Mouse (Mus musculus): ENCODE measurements around the gene Gpc5. TPM values are rescaled to one million over a fixed set of nuclear protein-coding genes. Genes with fewer than 3 reads are reported as not detected.

Gene Gpc5
- polyA plus RNA-seq, 1 experiment from 2014 or later: 5.5 TPM

- Histone ChIP-seq H3K9ac (replicated peaks; ENCODE audit: low read length) (no peak overlapping the region), H3K27me3 (ENCODE audit: control insufficient read depth, insufficient read depth, low read length) (no peaks in the 10 kb centered on the region), H3K4me1 (ENCODE audit: control insufficient read depth, insufficient read depth, low read length) (no peaks in the 10 kb centered on the region), H3K9me3 (ENCODE audit: control insufficient read depth, low read length) (no peaks in the 10 kb centered on the region), H3K27ac (replicated peaks; ENCODE audit: low read depth, low read length) (no peak overlapping the region), H3K4me3 (replicated peaks; ENCODE audit: low read depth, low read length) (no peak overlapping the region), H3K4me2 (ENCODE audit: low read length) (no peak overlapping the region), H3K36me3 (ENCODE audit: control insufficient read depth, insufficient read depth, low read length) (no peaks in the 10 kb centered on the region)
- WGBS: 94% methylated on average over 3 of the region's 3 CpGs
- DNase-seq (no peak), ATAC-seq (ENCODE audit: low FRiP score, low TSS enrichment) (no peak)
These were observed 1116.6 kb downstream of the Gpc5 start for GRCm38 (mm10) chr14:116208581-116208980.

- no peak for ATAC-seq (ENCODE audit: low FRiP score, low TSS enrichment)
- Histone ChIP-seq H3K27ac (replicated peaks; ENCODE audit: low read depth, low read length) (no peak overlapping the region), H3K27me3 (ENCODE audit: control insufficient read depth, insufficient read depth, low read length) (no peaks in the 10 kb centered on the region), H3K4me3 (replicated peaks; ENCODE audit: low read depth, low read length) (no peak overlapping the region), H3K4me2 (ENCODE audit: low read length) (no peak overlapping the region), H3K36me3 (ENCODE audit: control insufficient read depth, insufficient read depth, low read length) (no peaks in the 10 kb centered on the region), H3K9me3 (ENCODE audit: control insufficient read depth, low read length) (no peaks in the 10 kb centered on the region), H3K9ac (replicated peaks; ENCODE audit: low read length) (no peak overlapping the region), H3K4me1 (ENCODE audit: control insufficient read depth, insufficient read depth, low read length) (no peaks in the 10 kb centered on the region)
- 76% methylated on average over 5 of the region's 5 CpGs for WGBS
- DNase-seq: no peak
These were observed 1117.0 kb downstream of the Gpc5 start for GRCm38 (mm10) chr14:116209045-116209444.

- Histone ChIP-seq H3K36me3 (ENCODE audit: control insufficient read depth, insufficient read depth, low read length) (no peaks in the 10 kb centered on the region), H3K4me2 (ENCODE audit: low read length) (no peak overlapping the region), H3K27me3 (ENCODE audit: control insufficient read depth, insufficient read depth, low read length) (no peaks in the 10 kb centered on the region), H3K4me3 (replicated peaks; ENCODE audit: low read depth, low read length) (no peak overlapping the region), H3K27ac (replicated peaks; ENCODE audit: low read depth, low read length) (no peak overlapping the region), H3K9ac (replicated peaks; ENCODE audit: low read length) (no peak overlapping the region), H3K4me1 (ENCODE audit: control insufficient read depth, insufficient read depth, low read length) (no peaks in the 10 kb centered on the region), H3K9me3 (ENCODE audit: control insufficient read depth, low read length) (no peaks in the 10 kb centered on the region)
- ATAC-seq (ENCODE audit: low FRiP score, low TSS enrichment): no peak
- 93% methylated on average over 6 of the region's 6 CpGs for WGBS
- no peak for DNase-seq
These were observed 1118.3 kb downstream of the Gpc5 start for GRCm38 (mm10) chr14:116210304-116210703.

DNA sequence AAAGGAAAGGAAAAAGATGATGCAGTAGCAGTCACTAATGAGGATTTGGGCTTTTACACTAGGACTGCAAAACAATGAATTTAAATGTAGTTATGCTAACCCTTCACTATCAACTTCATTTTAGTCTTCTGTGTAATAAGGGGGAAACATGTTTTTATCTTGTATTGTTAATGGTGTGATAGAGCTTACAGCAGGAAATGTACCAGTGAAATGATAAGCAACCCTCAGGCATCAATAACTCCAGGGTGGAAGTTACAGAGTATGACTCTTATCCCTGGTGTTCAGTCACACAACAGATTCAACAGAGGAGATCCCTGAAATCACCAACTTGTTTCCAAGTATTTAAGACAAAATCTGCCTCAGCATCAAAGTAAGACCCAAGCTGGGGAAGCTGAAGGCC lies 1120.0 kb downstream of the Gpc5 start:
- ATAC-seq (ENCODE audit: low FRiP score, low TSS enrichment) (no peak), DNase-seq (no peak)
- Histone ChIP-seq H3K4me1 (ENCODE audit: control insufficient read depth, insufficient read depth, low read length) (no peaks in the 10 kb centered on the region), H3K36me3 (ENCODE audit: control insufficient read depth, insufficient read depth, low read length) (no peaks in the 10 kb centered on the region), H3K27me3 (ENCODE audit: control insufficient read depth, insufficient read depth, low read length) (no peaks in the 10 kb centered on the region), H3K4me2 (ENCODE audit: low read length) (no peak overlapping the region), H3K27ac (replicated peaks; ENCODE audit: low read depth, low read length) (no peak overlapping the region), H3K9ac (replicated peaks; ENCODE audit: low read length) (no peak overlapping the region), H3K9me3 (ENCODE audit: control insufficient read depth, low read length) (no peaks in the 10 kb centered on the region), H3K4me3 (replicated peaks; ENCODE audit: low read depth, low read length) (no peak overlapping the region)

GRCm38 (mm10) chr14:116258126-116258525 lies 1166.1 kb downstream of the Gpc5 start:
- Histone ChIP-seq H3K27me3 (ENCODE audit: control insufficient read depth, insufficient read depth, low read length) (no peaks in the 10 kb centered on the region), H3K36me3 (ENCODE audit: control insufficient read depth, insufficient read depth, low read length) (no peaks in the 10 kb centered on the region), H3K4me2 (ENCODE audit: low read length) (no peak overlapping the region), H3K9me3 (ENCODE audit: control insufficient read depth, low read length) (no peaks in the 10 kb centered on the region), H3K4me3 (replicated peaks; ENCODE audit: low read depth, low read length) (no peak overlapping the region), H3K27ac (replicated peaks; ENCODE audit: low read depth, low read length) (no peak overlapping the region), H3K4me1 (ENCODE audit: control insufficient read depth, insufficient read depth, low read length) (no peaks in the 10 kb centered on the region), H3K9ac (replicated peaks; ENCODE audit: low read length) (no peak overlapping the region)
- ATAC-seq (ENCODE audit: low FRiP score, low TSS enrichment) (no peak), DNase-seq (no peak)
- WGBS: 95% methylated on average over 1 of the region's 1 CpGs

DNA sequence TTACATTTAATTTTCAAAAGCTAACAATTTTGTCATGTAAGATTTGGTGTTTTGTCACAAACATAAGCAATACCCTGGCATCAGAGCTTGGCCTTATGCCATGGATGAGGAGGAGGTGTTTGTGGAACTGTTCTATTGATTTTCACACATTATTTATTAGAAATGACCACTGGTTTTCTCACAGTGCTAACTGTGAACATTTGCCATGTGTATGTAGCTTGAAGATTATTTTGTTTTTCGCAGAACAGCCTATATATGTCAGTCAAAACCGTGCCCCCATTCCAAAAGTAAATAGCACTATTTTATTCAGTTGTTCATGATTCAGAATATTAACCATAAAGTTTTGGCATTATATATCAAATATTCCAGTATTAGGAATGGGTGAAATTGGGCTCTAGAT lies 1216.5 kb downstream of the Gpc5 start:
- Histone ChIP-seq H3K4me3 (replicated peaks; ENCODE audit: low read depth, low read length) (no peak overlapping the region), H3K27me3 (ENCODE audit: control insufficient read depth, insufficient read depth, low read length) (no peaks in the 10 kb centered on the region), H3K4me1 (ENCODE audit: control insufficient read depth, insufficient read depth, low read length) (no peaks in the 10 kb centered on the region), H3K9ac (replicated peaks; ENCODE audit: low read length) (no peak overlapping the region), H3K4me2 (ENCODE audit: low read length) (no peak overlapping the region), H3K27ac (replicated peaks; ENCODE audit: low read depth, low read length) (no peak overlapping the region), H3K36me3 (ENCODE audit: control insufficient read depth, insufficient read depth, low read length) (no peaks in the 10 kb centered on the region), H3K9me3 (ENCODE audit: control insufficient read depth, low read length) (no peaks in the 10 kb centered on the region)
- 92% methylated on average over 2 of the region's 2 CpGs for whole genome bisulfite sequencing
- DNase-seq (no peak), ATAC-seq (ENCODE audit: low FRiP score, low TSS enrichment) (no peak)

DNA sequence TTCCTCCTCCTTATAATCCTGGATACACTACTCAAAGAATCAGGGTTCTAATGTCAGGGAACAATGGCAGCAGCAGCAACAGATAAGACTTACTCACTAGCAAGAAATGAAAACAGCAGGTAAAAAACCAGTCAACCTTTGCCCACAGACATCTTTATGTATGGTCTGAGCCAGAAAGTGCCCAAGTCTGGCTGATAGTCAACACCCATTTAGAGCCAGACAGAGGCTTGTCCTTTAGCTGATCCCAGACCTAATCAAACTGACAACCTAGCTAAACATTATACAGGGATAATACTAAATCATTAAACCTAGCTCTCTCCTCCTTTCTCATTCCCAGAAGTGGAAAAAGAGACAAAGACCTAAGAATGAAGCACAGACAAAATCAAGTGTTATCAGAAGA lies 1225.5 kb downstream of the Gpc5 start:
- Histone ChIP-seq H3K27me3 (ENCODE audit: control insufficient read depth, insufficient read depth, low read length) (no peaks in the 10 kb centered on the region), H3K4me2 (ENCODE audit: low read length) (no peak overlapping the region), H3K4me3 (replicated peaks; ENCODE audit: low read depth, low read length) (no peak overlapping the region), H3K36me3 (ENCODE audit: control insufficient read depth, insufficient read depth, low read length) (no peaks in the 10 kb centered on the region), H3K4me1 (ENCODE audit: control insufficient read depth, insufficient read depth, low read length) (no peaks in the 10 kb centered on the region), H3K9ac (replicated peaks; ENCODE audit: low read length) (no peak overlapping the region), H3K27ac (replicated peaks; ENCODE audit: low read depth, low read length) (no peak overlapping the region), H3K9me3 (ENCODE audit: control insufficient read depth, low read length) (no peaks in the 10 kb centered on the region)
- ATAC-seq (ENCODE audit: low FRiP score, low TSS enrichment): no peak
- no peak for DNase-seq

DNA sequence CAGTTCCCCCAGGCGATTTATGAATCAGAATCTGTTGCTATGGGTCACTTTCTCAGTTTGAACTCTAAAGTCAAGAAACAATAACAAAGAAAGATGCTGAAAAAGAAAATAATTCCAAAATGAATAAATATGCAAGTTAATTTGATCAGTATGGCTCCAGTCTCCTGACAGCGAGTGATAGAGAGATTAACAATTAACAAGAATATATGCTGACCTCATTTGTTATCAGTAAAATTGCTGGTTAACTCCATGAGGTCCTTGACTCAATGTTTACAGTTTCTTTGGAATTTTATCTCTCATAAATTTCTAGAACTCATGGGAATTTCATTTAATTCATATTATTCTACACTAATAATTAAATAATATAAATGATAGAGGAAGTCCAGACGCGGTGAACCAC lies 1244.2 kb downstream of the Gpc5 start:
- Histone ChIP-seq H3K27me3 (ENCODE audit: control insufficient read depth, insufficient read depth, low read length) (no peaks in the 10 kb centered on the region), H3K9me3 (ENCODE audit: control insufficient read depth, low read length) (no peaks in the 10 kb centered on the region), H3K9ac (replicated peaks; ENCODE audit: low read length) (no peak overlapping the region), H3K4me1 (ENCODE audit: control insufficient read depth, insufficient read depth, low read length) (no peaks in the 10 kb centered on the region), H3K36me3 (ENCODE audit: control insufficient read depth, insufficient read depth, low read length) (no peaks in the 10 kb centered on the region), H3K4me2 (ENCODE audit: low read length) (no peak overlapping the region), H3K4me3 (replicated peaks; ENCODE audit: low read depth, low read length) (no peak overlapping the region), H3K27ac (replicated peaks; ENCODE audit: low read depth, low read length) (no peak overlapping the region)
- WGBS: 70% methylated on average over 4 of the region's 4 CpGs
- ATAC-seq (ENCODE audit: low FRiP score, low TSS enrichment) (no peak), DNase-seq (no peak)

- Histone ChIP-seq H3K9ac (replicated peaks; ENCODE audit: low read length) (no peak overlapping the region), H3K4me1 (ENCODE audit: control insufficient read depth, insufficient read depth, low read length) (no peaks in the 10 kb centered on the region), H3K27me3 (ENCODE audit: control insufficient read depth, insufficient read depth, low read length) (no peaks in the 10 kb centered on the region), H3K36me3 (ENCODE audit: control insufficient read depth, insufficient read depth, low read length) (no peaks in the 10 kb centered on the region), H3K4me3 (replicated peaks; ENCODE audit: low read depth, low read length) (no peak overlapping the region), H3K4me2 (ENCODE audit: low read length) (no peak overlapping the region), H3K9me3 (ENCODE audit: control insufficient read depth, low read length) (no peaks in the 10 kb centered on the region), H3K27ac (replicated peaks; ENCODE audit: low read depth, low read length) (no peak overlapping the region)
- 86% methylated on average over 3 of the region's 3 CpGs for WGBS
- ATAC-seq (ENCODE audit: low FRiP score, low TSS enrichment): no peak
- DNase-seq: no peak
These were observed 1246.4 kb downstream of the Gpc5 start for GRCm38 (mm10) chr14:116338395-116338794.

Measured in midbrain, embryonic 14.5 days (tissue).